Mouse (Mus musculus) CH12.LX (cell line): Measurements from ENCODE around the gene Fgfr2. TPM values are rescaled to one million over a fixed set of nuclear protein-coding genes. Genes with fewer than 3 reads are reported as not detected.

Source experiments
- DNase-seq: peaks from one replicate; pipeline ENCODE4 v3.0.0-alpha.2; 2013; ENCODE audit errors: extremely low read depth
- H3K27ac ChIP-seq: 2 replicates; pipeline ENCODE4 v1.5.1; 2012; ENCODE audit warnings: low read depth, mild to moderate bottlenecking, control low read depth, moderate library complexity; ENCODE audit not compliant: insufficient read depth
- H3K27me3 ChIP-seq: replicated peaks from 2 replicates; pipeline ENCODE3; 2012; ENCODE audit warnings: inconsistent platforms
- H3K36me3 ChIP-seq, 2 experiments: replicated peaks in 1 of 2; 2 replicates each; pipeline versions ENCODE3 to v1.6.1; 2012; ENCODE audit warnings: inconsistent platforms in 1 of 2, low read length in 1 of 2, mild to moderate bottlenecking in 1 of 2, mixed read lengths in 1 of 2, moderate library complexity in 1 of 2; ENCODE audit not compliant: control insufficient read depth in 1 of 2, insufficient read depth in 1 of 2
- H3K4me1 ChIP-seq, 2 experiments: 2 replicates each; pipeline ENCODE4 v1.6.1; 2012; ENCODE audit warnings: inconsistent platforms in 1 of 2, moderate library complexity in 1 of 2; ENCODE audit not compliant: insufficient read depth in 2 of 2, control insufficient read depth in 1 of 2
- H3K4me2 ChIP-seq: 2 replicates; pipeline ENCODE4 v1.6.1; 2012; ENCODE audit warnings: low read depth, mild to moderate bottlenecking, control low read depth; ENCODE audit not compliant: poor library complexity, insufficient read depth, severe bottlenecking
- H3K4me3 ChIP-seq, 3 experiments: fragments of 150-350 bp in 1 of 3; sonication (generic) in 1 of 3; replicated peaks in 1 of 3; 2 replicates each; pipeline versions ENCODE3 to v1.5.1; 2011 to 2012; ENCODE audit warnings: low read depth in 2 of 3, low read length in 2 of 3, mild to moderate bottlenecking in 2 of 3, moderate library complexity in 2 of 3, control low read depth in 1 of 3, improper control_type of control experiment in 1 of 3, inconsistent platforms in 1 of 3, mixed read lengths in 1 of 3; ENCODE audit not compliant: poor library complexity in 1 of 3
- H3K79me2 ChIP-seq: replicated peaks from 2 replicates; pipeline ENCODE4 v1.6.1; 2012; ENCODE audit warnings: mild to moderate bottlenecking, moderate library complexity; ENCODE audit not compliant: control insufficient read depth, poor library complexity, insufficient read depth, severe bottlenecking; ENCODE audit errors: extremely low read depth
- H3K9ac ChIP-seq: 2 replicates; pipeline ENCODE4 v1.6.1; 2012; ENCODE audit warnings: low read depth, mild to moderate bottlenecking, control low read depth, moderate library complexity; ENCODE audit not compliant: insufficient read depth
- H3K9me3 ChIP-seq: replicated peaks from 2 replicates; pipeline ENCODE3; 2012; ENCODE audit warnings: low read length, inconsistent platforms, mixed read lengths
- BHLHE40 ChIP-seq: IDR thresholded peaks from 2 replicates; pipeline ENCODE4 v1.6.1; 2011; ENCODE audit warnings: mild to moderate bottlenecking, low read depth, low read length, improper control_type of control experiment
- CHD2 ChIP-seq: IDR thresholded peaks from 2 replicates; pipeline ENCODE4 v1.6.1; 2011; ENCODE audit warnings: low read length, improper control_type of control experiment
- E2F4 ChIP-seq: IDR thresholded peaks from 2 replicates; pipeline ENCODE4 v1.6.1; 2011; ENCODE audit warnings: low read depth, low read length, improper control_type of control experiment; ENCODE audit not compliant: insufficient replicate concordance
- ELF1 ChIP-seq: IDR thresholded peaks from 2 replicates; pipeline ENCODE4 v1.6.1; 2014; ENCODE audit warnings: low read depth, mild to moderate bottlenecking, inconsistent platforms, low read length, improper control_type of control experiment
- EP300 ChIP-seq: IDR thresholded peaks from 2 replicates; pipeline ENCODE4 v1.6.1; 2011; ENCODE audit warnings: low read length, improper control_type of control experiment
- ETS1 ChIP-seq: conservative IDR thresholded peaks from 2 replicates; pipeline ENCODE4 v1.6.1; 2012; ENCODE audit warnings: low read depth, mild to moderate bottlenecking, inconsistent platforms, low read length, improper control_type of control experiment, moderate library complexity
- GABPA ChIP-seq: IDR thresholded peaks from 2 replicates; pipeline ENCODE4 v1.6.1; 2012; ENCODE audit warnings: low read depth, low read length, improper control_type of control experiment, inconsistent platforms; ENCODE audit not compliant: insufficient replicate concordance
- JUN ChIP-seq: IDR thresholded peaks from 2 replicates; pipeline ENCODE4 v1.6.1; 2011; ENCODE audit warnings: low read depth, mild to moderate bottlenecking, low read length, improper control_type of control experiment, moderate library complexity; ENCODE audit not compliant: insufficient read depth
- JUND ChIP-seq: conservative IDR thresholded peaks from 2 replicates; pipeline ENCODE4 v1.6.1; 2011; ENCODE audit warnings: low read depth, low read length, improper control_type of control experiment
- KAT2A ChIP-seq: IDR thresholded peaks from 2 replicates; pipeline ENCODE4 v1.6.1; 2012; ENCODE audit warnings: low read length, improper control_type of control experiment, inconsistent platforms; ENCODE audit not compliant: insufficient replicate concordance
- MAFK ChIP-seq: IDR thresholded peaks from 2 replicates; pipeline ENCODE4 v1.6.1; 2011; ENCODE audit warnings: low read length, improper control_type of control experiment; ENCODE audit not compliant: insufficient replicate concordance
- MAX ChIP-seq: IDR thresholded peaks from 2 replicates; pipeline ENCODE4 v1.6.1; 2011; ENCODE audit warnings: low read length, improper control_type of control experiment
- MAZ ChIP-seq: IDR thresholded peaks from 2 replicates; pipeline ENCODE4 v1.6.1; 2012; ENCODE audit warnings: low read depth, mild to moderate bottlenecking, inconsistent platforms, low read length, improper control_type of control experiment, moderate library complexity
- MXI1 ChIP-seq: IDR thresholded peaks from 2 replicates; pipeline ENCODE4 v1.6.1; 2011; ENCODE audit warnings: mild to moderate bottlenecking, low read depth, low read length, improper control_type of control experiment
- MYC ChIP-seq: IDR thresholded peaks from 2 replicates; pipeline ENCODE4 v1.6.1; 2011; ENCODE audit warnings: low read depth, mild to moderate bottlenecking, improper control_type of control experiment, low read length
- NRF1 ChIP-seq: IDR thresholded peaks from 2 replicates; pipeline ENCODE4 v1.6.1; 2014; ENCODE audit warnings: low read depth, mild to moderate bottlenecking, inconsistent platforms, low read length, improper control_type of control experiment, moderate library complexity
- POLR2A ChIP-seq: IDR thresholded peaks from 2 replicates; pipeline ENCODE4 v1.6.1; 2011; ENCODE audit warnings: low read depth, mild to moderate bottlenecking, improper control_type of control experiment, low read length
- RAD21 ChIP-seq: IDR thresholded peaks from 2 replicates; pipeline ENCODE4 v1.6.1; 2011; ENCODE audit warnings: low read depth, mild to moderate bottlenecking, low read length, improper control_type of control experiment, moderate library complexity
- SIN3A ChIP-seq: IDR thresholded peaks from 2 replicates; pipeline ENCODE4 v1.6.1; 2012; ENCODE audit warnings: low read length, improper control_type of control experiment, inconsistent platforms
- SMC3 ChIP-seq: IDR thresholded peaks from 2 replicates; pipeline ENCODE4 v1.6.1; 2011; ENCODE audit warnings: low read depth, low read length, improper control_type of control experiment
- TBP ChIP-seq: conservative IDR thresholded peaks from 2 replicates; pipeline ENCODE4 v1.6.1; 2011; ENCODE audit warnings: low read depth, low read length, improper control_type of control experiment
- UBTF ChIP-seq: IDR thresholded peaks from 2 replicates; pipeline ENCODE4 v1.6.1; 2012; ENCODE audit warnings: low read depth, mild to moderate bottlenecking, inconsistent platforms, low read length, improper control_type of control experiment, moderate library complexity
- USF1 ChIP-seq: IDR thresholded peaks from 2 replicates; pipeline ENCODE4 v1.6.1; 2014; ENCODE audit warnings: low read depth, mild to moderate bottlenecking, inconsistent platforms, low read length, improper control_type of control experiment
- USF2 ChIP-seq: conservative IDR thresholded peaks from 2 replicates; pipeline ENCODE4 v1.6.1; 2011; ENCODE audit warnings: low read depth, low read length, improper control_type of control experiment
- ZNF384 ChIP-seq: IDR thresholded peaks from 2 replicates; pipeline ENCODE4 v1.6.1; 2012; ENCODE audit warnings: low read depth, low read length, improper control_type of control experiment, inconsistent platforms
- dilution Hi-C: fragments of 300-500 bp; cut with MboI; formaldehyde crosslinking; loops from 2 replicates; pipeline ENCODE4 v1.14.3; 2020; ENCODE audit warnings: low sequenced_read_pairs; ENCODE audit not compliant: extremely low pct_unique_long_range_greater_than_20kb, extremely low pct_ligation_motif_present
- in situ Hi-C: fragments of 300-500 bp; cut with MboI; formaldehyde crosslinking; loops from 3 replicates; pipeline ENCODE4 v1.14.3; 2019; ENCODE audit warnings: low sequenced_read_pairs, low pct_ligation_motif_present, low pct_unique_long_range_greater_than_20kb, mixed read lengths
- polyA plus RNA-seq: library from polyadenylated mRNA; unstranded; fragments of >175 nt; gene quantifications from 2 replicates; pipeline ENCODE4 v1.2.1, GENCODE M21; 2012; ENCODE audit warnings: low read depth; ENCODE audit not compliant: insufficient read length
- total RNA-seq, 2 experiments: library from RNA; depleted of rRNA; stranded (reverse); fragments of 300-350 nt in 1 of 2; fragments of >200 nt in 1 of 2; gene quantifications; 2 replicates each; pipeline ENCODE4 v1.2.3; 2012 to 2014

Gene Fgfr2
- total and polyA plus RNA-seq, 3 experiments = not detected

DNA sequence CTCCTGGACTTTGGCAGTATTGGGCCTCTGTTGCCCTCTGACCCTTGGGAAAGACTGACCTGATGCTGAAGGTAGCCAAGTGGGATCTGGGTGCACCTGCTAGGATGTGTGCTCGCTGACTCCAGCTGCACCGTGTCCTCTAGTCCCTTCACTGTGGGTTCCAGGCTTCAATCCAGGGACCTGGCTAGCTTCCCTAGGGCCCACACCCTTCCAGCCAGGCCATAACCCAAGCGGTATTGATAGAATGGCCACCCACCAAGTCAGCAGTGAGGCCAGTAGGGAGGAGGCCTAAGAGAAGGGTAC, 452.3 kb downstream of the Fgfr2 start:
- H3K4me1 ChIP-seq = peaks cover 12 to 31% of the 10 kb centered on the region in 2 experiments
- H3K36me3 ChIP-seq = peaks cover 0 to 5% of the 10 kb centered on the region in 2 experiments
- in situ Hi-C loops = loop anchor here (5.0 kb wide), 1 partner anchor 136 kb away; no protein-coding TSS in a partner anchor
- TF ChIP-seq JUN (no peak), ELF1 (no peak), KAT2A (no peak), ZNF384 (no peak), JUND (no peak), RAD21 (no peak), MAX (no peak), MAZ (no peak), GABPA (no peak), NRF1 (no peak), UBTF (no peak)
- dilution Hi-C loops = no loop called here
- no peak overlapping the region for H3K27ac ChIP-seq
- H3K4me2 ChIP-seq = no peak overlapping the region
- H3K9me3 ChIP-seq = no peaks in the 10 kb centered on the region
- H3K79me2 ChIP-seq = no peaks in the 10 kb centered on the region
- no peak overlapping the region for H3K9ac ChIP-seq
- no peaks in the 10 kb centered on the region for H3K27me3 ChIP-seq
- no peak overlapping the region for H3K4me3 ChIP-seq
- DNase-seq = no peak

DNA sequence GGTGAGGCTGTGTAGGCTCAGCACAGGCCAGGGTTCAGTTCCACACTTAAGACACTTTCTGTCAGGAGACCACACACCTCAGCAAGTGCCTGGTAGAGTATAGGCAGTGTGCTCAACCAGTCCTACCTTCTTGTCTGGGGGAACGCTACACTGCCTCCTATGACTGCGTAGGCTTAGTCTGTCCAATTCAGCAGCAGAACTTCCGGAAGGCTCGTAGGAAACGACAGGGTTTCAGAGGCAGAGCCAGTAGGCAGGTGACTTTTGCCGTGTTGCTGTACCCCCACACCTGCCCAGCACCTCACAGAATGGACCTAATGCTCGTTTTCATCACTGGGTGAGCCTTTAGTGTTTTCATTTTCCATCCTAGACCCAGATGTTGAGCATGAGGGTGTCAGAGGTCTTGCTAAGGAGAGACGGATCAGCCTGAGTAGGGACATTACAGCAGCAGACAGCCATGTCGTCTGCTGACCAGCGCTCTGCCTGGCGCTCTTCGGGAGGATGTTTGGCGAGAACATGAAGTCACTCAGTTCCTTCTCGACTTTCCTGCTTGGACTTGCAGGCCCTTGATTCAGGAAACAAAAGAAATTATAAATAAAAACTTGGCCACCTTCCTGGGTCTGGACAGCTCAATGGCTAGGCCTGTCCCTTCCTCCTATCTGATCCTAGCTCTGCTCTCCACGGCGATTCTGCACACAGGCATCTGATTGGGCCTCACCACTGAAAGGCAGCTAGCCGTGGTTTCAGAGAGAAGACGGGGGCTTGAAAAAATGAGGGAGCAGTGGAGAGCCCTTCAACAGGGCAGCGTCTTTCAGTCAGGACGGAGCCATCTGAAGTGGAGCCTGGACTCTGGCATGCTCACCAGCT, 452.9 kb downstream of the Fgfr2 start:
- H3K4me2 ChIP-seq = no peak overlapping the region
- H3K9me3 ChIP-seq = no peaks in the 10 kb centered on the region
- H3K4me3 ChIP-seq = no peak overlapping the region
- in situ Hi-C loops (loop anchor here (5.0 kb wide), 1 partner anchor 137 kb away; no protein-coding TSS in a partner anchor), dilution Hi-C loops (no loop called here)
- H3K4me1 ChIP-seq = peaks cover 12 to 30% of the 10 kb centered on the region in 2 experiments
- H3K27ac ChIP-seq = no peak overlapping the region
- H3K9ac ChIP-seq = no peak overlapping the region
- no peak for DNase-seq
- H3K79me2 ChIP-seq = no peaks in the 10 kb centered on the region
- H3K36me3 ChIP-seq = peaks cover 0 to 5% of the 10 kb centered on the region in 2 experiments
- TF ChIP-seq TBP (no peak), NRF1 (no peak), MAZ (no peak), MXI1 (no peak), USF1 (no peak), POLR2A (no peak), USF2 (no peak), EP300 (no peak), SIN3A (no peak), BHLHE40 (no peak), KAT2A (no peak), CHD2 (no peak), ETS1 (no peak), UBTF (no peak), MYC (no peak), MAFK (no peak), JUN (no peak), SMC3 (no peak), E2F4 (no peak), GABPA (no peak)
- H3K27me3 ChIP-seq = no peaks in the 10 kb centered on the region
